Mouse (Mus musculus): ENCODE results near the gene Gm4491.

Gene Gm4491

GRCm38 (mm10) chr14:57082863-57083262 is 32.8 kb downstream of the Gm4491 start:
- no peak for DNase-seq (ENCODE audit: low read depth, low spot score)

- no peak for DNase-seq (ENCODE audit: low read depth, low spot score)
Measured at GRCm38 (mm10) chr14:57075537-57075936, 40.1 kb downstream of the Gm4491 start.

- peak; percentile 15 for DNase-seq (ENCODE audit: low read depth, low spot score)
Measured at GRCm38 (mm10) chr14:57069906-57070305, 45.8 kb downstream of the Gm4491 start.

DNA sequence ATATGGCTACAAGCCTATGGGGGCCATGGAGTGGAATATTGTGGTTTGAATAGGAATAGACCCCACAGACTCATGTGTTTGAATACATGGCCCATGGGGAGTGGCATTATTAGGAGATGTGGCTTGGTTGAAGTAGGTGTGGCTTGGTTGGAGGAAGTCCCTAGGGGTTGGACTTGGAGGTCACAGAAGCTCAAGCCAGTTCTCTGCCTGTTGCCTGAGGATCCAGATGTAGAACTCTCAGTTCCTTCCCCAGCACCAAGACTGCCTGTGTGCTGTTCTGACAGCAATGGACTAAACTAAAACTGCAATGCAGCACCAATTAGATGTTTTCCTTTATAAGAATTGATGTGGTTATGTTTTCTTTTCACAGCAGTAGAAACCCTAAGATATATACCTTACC is 49.6 kb downstream of the Gm4491 start:
- DNase-seq (ENCODE audit: low read depth, low spot score) = no peak
